11 mouse cellular contexts compared by ENCODE assay signal in the genomic region with DNA sequence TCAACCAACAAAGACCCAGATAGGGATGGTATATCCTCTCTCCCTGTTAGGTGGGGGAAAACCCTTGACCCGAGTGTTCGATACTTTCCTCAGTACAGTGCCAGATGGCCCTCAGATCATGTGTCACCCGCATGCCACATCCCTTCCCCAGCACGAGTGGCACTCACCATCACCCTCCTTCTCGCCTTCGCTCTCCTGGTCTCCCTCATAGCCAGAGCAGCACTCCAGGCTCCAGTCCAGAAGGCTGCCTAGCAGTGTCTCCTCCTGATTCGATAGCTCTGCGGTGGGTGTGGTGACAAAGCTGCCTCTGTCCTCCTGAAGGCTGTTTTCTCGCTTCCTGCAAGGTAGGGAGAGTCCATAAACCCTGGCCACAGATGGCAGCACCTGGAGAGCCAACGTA.
"Had no signal": no experiment of that assay in that cellular context is flagged by ENCODE, and none has a peak within 500 bp of the region (broad histone marks: within the 10 kb centered on the region; RNA-seq: fewer than 3 reads in every experiment).

No protein-coding gene starts in this region.

- ATAC-seq: intestine, embryonic 16.5 days; midbrain, embryonic 16.5 days had no signal

- H3K4me2 ChIP-seq: limb, embryonic 13.5 days; midbrain, embryonic 12.5 days; neural tube, embryonic 13.5 days had no signal

- H3K27ac ChIP-seq: layer of hippocampus, adult 2 months; limb, embryonic 13.5 days; midbrain, embryonic 12.5 days; neural tube, embryonic 13.5 days had no signal

- H3K9ac ChIP-seq: limb, embryonic 13.5 days; midbrain, embryonic 12.5 days; neural tube, embryonic 13.5 days had no signal

- H3K9me3 ChIP-seq: limb, embryonic 13.5 days; midbrain, embryonic 12.5 days; neural tube, embryonic 13.5 days had no signal

- H3K27me3 ChIP-seq: limb, embryonic 13.5 days; midbrain, embryonic 12.5 days; neural tube, embryonic 13.5 days had no signal

- H3K4me3 ChIP-seq: layer of hippocampus, adult 2 months; limb, embryonic 13.5 days; midbrain, embryonic 12.5 days; neural tube, embryonic 13.5 days had no signal

- DNase-seq: kidney, adult 2 months; kidney, postnatal 4 days; left cerebral cortex, postnatal 4 days; lung, adult 18-20 months; thymus, postnatal 36 days had no signal
